Mouse (Mus musculus) kidney, adult 2 months (tissue): ENCODE results near the gene Tbxa2r. TPM values are rescaled to one million over a fixed set of nuclear protein-coding genes. Genes with fewer than 3 reads are reported as not detected.

Source experiments
- DNase-seq: peaks from one replicate; pipeline ENCODE4 v3.0.0; 2021
- H3K27ac ChIP-seq: fragments of 200-500 bp; 2 replicates; pipeline ENCODE4 v1.5.1; 2012; ENCODE audit warnings: low read depth, low read length, control low read depth, inconsistent platforms; ENCODE audit not compliant: insufficient read depth
- H3K27me3 ChIP-seq: fragments of 200-500 bp; replicated peaks from 2 replicates; pipeline ENCODE4 v1.6.1; 2012; ENCODE audit warnings: mild to moderate bottlenecking, moderate library complexity, low read length, inconsistent platforms; ENCODE audit not compliant: control insufficient read depth, insufficient read depth
- H3K36me3 ChIP-seq: fragments of 200-500 bp; 2 replicates; pipeline ENCODE4 v1.6.1; 2012; ENCODE audit warnings: mild to moderate bottlenecking, moderate library complexity, low read length, inconsistent platforms; ENCODE audit not compliant: control insufficient read depth, insufficient read depth
- H3K4me1 ChIP-seq: fragments of 200-500 bp; 2 replicates; pipeline ENCODE4 v1.6.1; 2011; ENCODE audit warnings: low read length; ENCODE audit not compliant: control insufficient read depth, insufficient read depth
- H3K4me3 ChIP-seq: fragments of 200-500 bp; 2 replicates; pipeline ENCODE4 v1.5.1; 2011; ENCODE audit warnings: mild to moderate bottlenecking, low read depth, low read length, control low read depth; ENCODE audit not compliant: insufficient read depth
- CTCF ChIP-seq: fragments of 200-500 bp; conservative IDR thresholded peaks from 2 replicates; pipeline ENCODE4 v1.5.1; 2011; ENCODE audit warnings: low read depth, mild to moderate bottlenecking, control low read depth, low read length, moderate library complexity, mixed read lengths; ENCODE audit not compliant: insufficient read depth, insufficient read length
- POLR2A ChIP-seq: fragments of 200-500 bp; IDR thresholded peaks from one replicate; pipeline ENCODE4 v1.6.1; 2011; ENCODE audit warnings: low read depth, low read length, control low read depth
- WGBS: fragments of 180-500 bp; shearing (Covaris S2); methylation state at CpG from one replicate; pipeline ENCODE4 v1.1.7; 2018; 5-methylcytosine and 5-hydroxymethylcytosine counted together
- polyA plus RNA-seq: library from polyadenylated mRNA; depleted of rRNA; stranded (reverse); fragments of >200 nt; gene quantifications from 2 replicates; pipeline ENCODE4 v1.2.3, GENCODE M21; 2012

Tbxa2r gene
- polyA plus RNA-seq, 1 experiment: 16.6 TPM

GRCm38 (mm10) chr10:81293334-81294030, 35.0 kb upstream of the Tbxa2r start:
- 4% methylated on average over 25 of the region's 25 CpGs for WGBS
- Histone ChIP-seq H3K36me3 (no peaks in the 10 kb centered on the region), H3K4me3 (peak overlapping the region; percentile 93), H3K27ac (0 out of 2 replicates have a peak overlapping the region, but pooled peaks have one; percentile 87), H3K4me1 (peaks cover 43% of the 10 kb centered on the region), H3K27me3 (no peaks in the 10 kb centered on the region)
- DNase-seq: no peak
- no peak for TF ChIP-seq POLR2A
- no peak for TF ChIP-seq CTCF

GRCm38 (mm10) chr10:81294442-81294841, 34.1 kb upstream of the Tbxa2r start:
- Histone ChIP-seq H3K36me3 (no peaks in the 10 kb centered on the region), H3K4me3 (peak overlapping the region; percentile 93; the same call in 1 of the 2 replicates), H3K27me3 (no peaks in the 10 kb centered on the region), H3K4me1 (peaks cover 52% of the 10 kb centered on the region), H3K27ac (no peak overlapping the region)
- DNase-seq: no peak
- WGBS: 25% methylated on average over 8 of the region's 8 CpGs
- TF ChIP-seq POLR2A: no peak
- TF ChIP-seq CTCF: no peak

- Histone ChIP-seq H3K4me3 (no peak overlapping the region), H3K27me3 (no peaks in the 10 kb centered on the region), H3K36me3 (no peaks in the 10 kb centered on the region), H3K4me1 (peaks cover 59% of the 10 kb centered on the region), H3K27ac (no peak overlapping the region)
- DNase-seq: no peak
- WGBS: 82% methylated on average over 6 of the region's 6 CpGs
- no peak for TF ChIP-seq CTCF
- no peak for TF ChIP-seq POLR2A
These were observed 33.3 kb upstream of the Tbxa2r start for GRCm38 (mm10) chr10:81295185-81295584.

GRCm38 (mm10) chr10:81297246-81297645, 31.3 kb upstream of the Tbxa2r start:
- DNase-seq: no peak
- 51% methylated on average over 6 of the region's 6 CpGs for WGBS
- Histone ChIP-seq H3K27ac (peak overlapping the region; percentile 99), H3K4me1 (peaks cover 77% of the 10 kb centered on the region), H3K27me3 (no peaks in the 10 kb centered on the region), H3K36me3 (no peaks in the 10 kb centered on the region), H3K4me3 (no peak overlapping the region)
- TF ChIP-seq CTCF (no peak), POLR2A (no peak)

- Histone ChIP-seq H3K27ac (peak overlapping the region; percentile 99), H3K4me3 (peak overlapping the region; percentile 2; the same call in 1 of the 2 replicates), H3K36me3 (no peaks in the 10 kb centered on the region), H3K27me3 (no peaks in the 10 kb centered on the region), H3K4me1 (peaks cover 80% of the 10 kb centered on the region)
- DNase-seq: peak; percentile 87
- no peak for TF ChIP-seq POLR2A
- TF ChIP-seq CTCF: no peak
- 23% methylated on average over 10 of the region's 10 CpGs for WGBS
These were observed 30.7 kb upstream of the Tbxa2r start for GRCm38 (mm10) chr10:81297845-81298244.

GRCm38 (mm10) chr10:81298369-81299100, 30.0 kb upstream of the Tbxa2r start:
- TF ChIP-seq CTCF: no peak
- TF ChIP-seq POLR2A: no peak
- Histone ChIP-seq H3K27me3 (no peaks in the 10 kb centered on the region), H3K36me3 (no peaks in the 10 kb centered on the region), H3K4me1 (peaks cover 86% of the 10 kb centered on the region), H3K4me3 (no peak overlapping the region), H3K27ac (peak overlapping the region; percentile 99)
- WGBS: 62% methylated on average over 17 of the region's 17 CpGs
- peak; percentile 43 for DNase-seq

- Histone ChIP-seq H3K27me3 (no peaks in the 10 kb centered on the region), H3K4me1 (peaks cover 84% of the 10 kb centered on the region), H3K4me3 (peak overlapping the region; percentile 17; the same call in 1 of the 2 replicates), H3K36me3 (no peaks in the 10 kb centered on the region), H3K27ac (peak overlapping the region; percentile 99)
- DNase-seq: peak; percentile 88
- TF ChIP-seq CTCF (0 out of 2 replicates have a peak, but pooled peaks have one; percentile 0), POLR2A (peak; percentile 65)
- 51% methylated on average over 14 of the region's 14 CpGs for WGBS
These were observed 28.8 kb upstream of the Tbxa2r start for GRCm38 (mm10) chr10:81299585-81300351.
